Mouse (Mus musculus): ENCODE measurements around the gene Zfp664.

Zfp664 gene

DNA sequence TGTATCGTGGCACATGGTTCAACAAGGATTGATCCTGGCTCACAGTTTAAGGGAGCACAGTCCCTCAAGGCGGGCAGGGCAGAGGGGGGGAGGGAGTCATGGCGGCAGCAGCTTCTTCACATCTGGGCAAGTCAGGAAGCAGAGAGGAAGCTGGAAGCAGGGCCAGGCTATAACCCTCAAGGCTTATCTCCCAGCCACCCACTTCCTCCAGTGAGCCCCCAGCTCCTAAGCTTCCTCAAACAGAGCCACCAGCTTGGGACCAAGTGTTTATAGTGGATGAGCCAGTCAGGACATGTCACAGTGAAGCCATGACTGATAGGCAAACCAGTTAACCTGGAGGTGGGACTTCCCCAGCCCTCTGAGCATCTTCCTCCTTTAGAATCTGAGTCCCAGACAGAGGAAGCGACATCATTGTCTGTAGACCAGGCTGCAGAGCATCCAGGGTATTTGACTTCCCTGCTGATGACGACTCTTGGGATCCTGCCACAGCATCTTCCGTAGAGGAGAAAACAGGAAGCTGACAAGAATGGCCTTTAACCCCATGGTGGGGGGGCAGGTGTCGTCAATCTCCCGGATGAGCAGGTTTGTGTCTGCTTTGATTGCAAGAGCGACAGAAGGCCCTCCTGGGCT, 67.0 kb downstream of the Zfp664 start:
- no peak for DNase-seq

DNA sequence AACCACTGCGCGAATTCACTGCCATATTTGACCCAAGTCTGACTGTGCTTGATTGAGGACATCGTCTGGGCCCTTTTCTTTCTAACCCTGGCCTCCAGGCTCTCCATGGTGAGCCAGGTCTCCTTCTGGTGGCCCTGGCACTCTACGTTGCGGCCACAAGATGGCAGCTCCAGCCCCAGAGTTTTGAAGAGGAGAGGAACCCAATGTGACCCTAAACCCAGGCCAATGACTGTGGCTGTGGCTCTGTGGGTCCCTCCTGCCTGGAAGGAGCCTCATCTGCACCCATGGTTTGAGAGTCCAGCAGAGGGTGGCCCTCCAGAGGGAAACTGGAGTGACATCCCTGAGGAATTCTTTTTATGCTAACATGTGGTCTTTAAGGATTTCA, 67.6 kb downstream of the Zfp664 start:
- peak; percentile 37 for DNase-seq

DNA sequence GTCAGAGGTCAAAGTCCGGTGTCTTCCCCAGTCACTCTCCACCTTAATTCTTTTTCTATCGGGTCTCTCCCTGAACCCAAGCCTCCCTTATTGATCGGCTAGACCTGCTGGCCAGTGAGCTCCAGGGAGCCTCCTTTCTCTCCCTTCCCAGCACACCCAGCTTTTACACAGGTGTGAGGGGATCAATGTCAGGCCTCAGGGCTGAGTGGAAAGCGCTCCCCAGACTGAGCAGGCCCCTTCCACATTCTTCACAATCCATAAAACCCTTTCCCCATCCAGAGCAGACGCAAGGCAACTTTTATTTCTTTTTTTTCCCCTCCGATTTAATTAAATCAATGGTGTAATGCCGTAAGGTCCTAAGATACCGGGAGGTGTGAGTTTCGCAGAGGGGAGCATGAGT, 68.1 kb downstream of the Zfp664 start:
- no peak for DNase-seq

DNA sequence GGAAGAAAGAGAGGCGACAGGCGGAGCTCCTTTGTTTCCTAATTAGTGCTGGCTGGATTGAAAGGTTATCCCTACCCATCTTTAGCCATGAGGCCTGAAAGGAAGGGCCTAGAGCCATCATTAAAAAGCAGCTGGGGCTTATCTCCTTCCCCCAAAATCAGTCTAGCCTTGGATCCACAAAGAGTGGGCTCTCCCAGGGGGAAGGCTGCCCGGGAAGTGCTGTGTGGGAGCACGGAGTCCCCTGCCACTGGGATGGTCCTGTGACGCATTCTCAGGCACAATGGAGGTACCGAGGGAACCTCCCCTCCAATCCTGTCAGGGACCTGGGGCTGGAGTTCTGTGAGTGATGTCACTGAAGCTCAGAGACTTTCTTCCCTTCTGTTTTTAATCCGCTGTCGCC, 68.6 kb downstream of the Zfp664 start:
- DNase-seq: no peak

DNA sequence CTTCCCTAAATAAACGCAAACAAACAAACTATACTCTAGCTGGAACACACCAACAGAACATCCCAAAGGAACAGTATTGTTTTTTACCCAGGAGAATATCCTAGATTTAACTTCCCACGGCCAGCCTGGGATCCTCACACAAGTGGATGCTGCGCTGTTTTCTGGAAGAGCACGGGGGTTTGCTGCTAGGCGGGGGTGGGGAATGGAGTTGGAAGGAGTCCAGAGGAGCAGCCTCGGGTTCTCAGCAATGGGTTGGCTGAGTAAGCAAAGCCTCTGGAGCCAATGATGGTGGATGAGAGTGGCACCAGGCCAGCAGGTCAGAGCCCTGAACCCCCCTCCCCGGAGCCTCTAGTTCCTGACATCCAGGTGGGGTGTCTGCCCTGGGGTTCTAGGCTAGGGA, 72.1 kb downstream of the Zfp664 start:
- no peak for DNase-seq

DNA sequence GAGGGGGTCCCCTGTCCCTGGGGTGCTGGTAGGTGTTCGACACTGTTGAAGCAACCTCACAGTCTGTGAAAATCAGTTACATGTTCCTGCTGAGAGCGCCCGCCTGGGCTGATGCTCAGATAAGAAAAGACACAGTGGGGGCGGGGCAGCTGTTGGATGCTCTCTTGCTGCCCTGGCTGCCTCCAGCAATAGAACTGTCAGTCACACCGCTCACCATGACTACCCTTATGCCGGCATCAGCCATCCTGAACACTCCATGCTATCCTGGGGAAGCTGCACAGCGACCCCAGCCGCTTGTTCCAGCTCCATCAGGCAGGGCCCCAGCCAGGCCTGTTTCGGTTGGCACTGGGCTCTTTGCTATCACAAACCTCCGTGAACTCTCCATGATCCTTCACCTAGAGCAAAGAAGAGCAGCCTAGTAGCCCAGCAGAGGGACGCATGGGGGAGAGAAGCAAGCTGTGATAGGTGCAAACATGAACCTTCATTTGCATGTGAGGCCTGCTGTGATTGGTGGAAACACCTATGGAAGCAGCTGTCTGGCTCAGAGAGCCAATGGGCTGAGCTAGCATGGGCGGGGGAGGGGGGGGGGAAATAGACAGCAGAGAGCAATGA, 80.8 kb downstream of the Zfp664 start:
- DNase-seq: no peak

DNA sequence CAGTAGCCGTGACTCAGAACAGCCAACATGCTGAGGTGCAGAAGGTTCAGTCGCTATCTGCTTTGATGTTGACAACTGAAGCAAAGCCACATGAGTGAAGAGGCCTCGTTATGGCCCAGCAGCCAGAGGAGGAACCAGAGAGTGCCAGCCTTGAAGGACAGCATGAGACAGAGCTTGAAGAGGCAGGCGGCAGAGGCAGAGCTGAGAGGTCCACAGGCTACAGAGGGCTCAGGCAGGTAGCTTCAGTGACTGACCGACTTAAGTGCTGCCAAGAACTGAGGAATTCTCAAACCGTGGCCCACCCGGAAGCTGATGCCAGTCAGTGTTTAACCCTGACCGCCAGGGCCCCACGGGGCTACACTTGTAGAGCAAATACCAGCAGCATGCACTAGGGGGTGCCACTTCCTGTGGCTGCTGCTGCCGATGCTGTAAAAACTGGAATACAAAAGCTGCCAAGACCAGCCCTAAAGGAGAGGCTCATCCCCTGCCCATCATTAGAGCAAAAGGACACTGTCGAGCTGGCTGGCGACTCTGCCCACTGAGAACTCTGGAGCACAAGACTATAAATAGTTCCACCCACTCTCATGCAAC, 81.4 kb downstream of the Zfp664 start:
- peak; percentile 57 for DNase-seq

DNA sequence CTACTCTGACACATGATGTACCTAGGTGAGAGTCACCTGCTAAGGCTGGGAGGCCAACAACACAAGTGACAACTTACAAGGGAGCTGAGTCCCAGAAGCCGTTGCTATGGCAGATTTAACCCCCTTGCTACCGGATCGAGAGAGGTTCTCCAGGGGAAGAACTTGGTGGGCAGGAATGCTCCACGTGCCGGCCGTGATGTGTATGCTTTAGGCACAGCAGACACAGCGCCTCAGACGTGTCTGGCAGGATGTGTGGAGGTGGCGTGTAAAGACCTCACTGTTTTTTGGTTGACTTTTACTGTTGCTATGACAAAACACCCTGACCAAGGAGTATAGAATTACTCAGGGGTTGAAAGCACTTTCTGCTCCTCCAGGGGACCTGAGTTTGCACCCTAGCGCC, 81.9 kb downstream of the Zfp664 start:
- no peak for DNase-seq

DNA sequence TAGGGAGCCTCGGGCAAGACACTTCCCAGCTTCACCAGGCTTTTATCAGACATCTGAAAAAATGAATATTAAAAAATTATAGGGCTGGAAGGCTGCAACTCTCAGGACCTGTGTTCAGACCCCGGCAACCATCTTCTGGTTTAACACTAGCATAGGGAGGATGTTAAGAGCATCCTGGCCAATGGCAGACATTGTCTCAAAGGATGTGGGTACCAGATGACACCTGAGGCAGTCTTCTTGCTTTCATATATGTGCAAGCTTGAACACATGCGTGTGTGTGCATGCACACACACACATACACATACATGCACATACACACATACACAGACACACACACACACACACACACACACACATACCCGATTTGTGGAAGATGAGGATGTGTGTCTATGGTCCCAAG, 82.6 kb downstream of the Zfp664 start:
- DNase-seq: no peak

DNA sequence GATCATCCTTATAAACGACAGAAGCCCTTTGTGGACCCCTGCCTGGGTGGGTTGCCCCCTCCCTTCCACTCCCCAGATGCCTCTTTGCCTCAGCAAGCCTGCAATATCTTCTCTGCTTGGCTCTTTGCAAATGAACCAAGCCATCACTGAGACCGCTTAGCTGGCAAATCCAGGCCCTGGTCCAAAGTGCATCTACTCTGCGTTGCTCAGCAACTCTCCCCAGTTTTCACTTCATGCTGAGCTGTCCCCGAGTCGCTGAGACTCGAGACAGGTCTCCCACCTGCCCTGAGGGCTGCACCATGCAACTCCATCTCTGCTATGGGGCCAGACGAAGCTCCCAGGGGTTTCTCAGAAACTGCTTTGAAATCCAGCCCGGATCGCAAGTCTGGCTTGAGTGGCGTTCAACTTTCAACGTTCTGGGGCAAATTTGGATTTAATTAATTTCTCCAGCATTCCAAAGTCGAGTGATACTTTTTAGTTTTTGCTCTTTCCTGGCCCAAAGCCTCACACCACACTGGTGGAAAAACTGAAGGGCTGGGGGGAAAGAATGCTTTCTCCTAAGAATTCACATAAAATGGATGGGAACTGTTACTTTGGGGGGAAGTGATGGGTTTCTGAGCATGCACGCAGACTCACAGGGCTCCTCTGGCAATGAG, 88.3 kb downstream of the Zfp664 start:
- no peak for DNase-seq

DNA sequence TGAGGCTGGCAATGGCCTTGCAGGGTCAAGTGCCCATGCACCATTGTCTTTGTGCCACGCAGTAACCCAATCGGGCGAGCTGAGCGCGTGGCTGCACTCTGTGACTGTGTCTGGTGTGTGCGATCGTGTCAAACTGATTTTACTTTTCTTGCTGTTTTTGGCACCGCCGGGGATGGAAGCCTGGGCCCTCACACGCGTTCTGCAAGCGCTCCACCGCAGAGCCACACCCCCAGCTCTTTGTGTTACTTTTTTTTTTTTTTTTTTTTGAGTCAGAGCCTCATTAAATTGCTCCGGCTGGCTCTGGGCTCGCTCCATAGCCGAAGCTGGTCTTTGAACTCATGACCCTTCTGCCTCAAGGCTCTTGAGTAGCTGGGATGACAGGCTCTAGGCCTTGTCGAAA, 88.8 kb downstream of the Zfp664 start:
- no peak for DNase-seq

Data from cerebellum, adult 11 months (tissue).